Mouse (Mus musculus): ENCODE measurements around the gene Zbtb45. TPM values are rescaled to one million over a fixed set of nuclear protein-coding genes. Genes with fewer than 3 reads are reported as not detected.

The Zbtb45 gene
- total and polyA plus RNA-seq, 3 experiments, result 6.7 to 17.1 (median 9.5) TPM

GRCm38 (mm10) chr7:13006011-13006410 is 3.8 kb downstream of the Zbtb45 start:
- H3K4me2 ChIP-seq (ENCODE audit: insufficient read depth, low read depth, poor library complexity, severe bottlenecking), result no peak overlapping the region
- H3K27me3 ChIP-seq (replicated peaks), result no peaks in the 10 kb centered on the region
- no peak overlapping the region for H3K4me3 ChIP-seq (replicated peaks in 1 of 3; ENCODE audit: low read depth in 2 of 3, low read length in 2 of 3, poor library complexity in 1 of 3)
- in situ Hi-C loops (cut with MboI; ENCODE audit: low pct_ligation_motif_present, low pct_unique_long_range_greater_than_20kb, low sequenced_read_pairs) (loop anchor here (5.0 to 25.0 kb wide), 4 partner anchors 36 to 519 kb away; partner anchors contain the start of gene Zfp606), dilution Hi-C loops (cut with MboI; ENCODE audit: extremely low pct_ligation_motif_present, extremely low pct_unique_long_range_greater_than_20kb, low sequenced_read_pairs) (no loop called here)
- TF ChIP-seq ZC3H11A (IDR thresholded peaks at IDR 0.05; ENCODE audit: low read depth, low read length), result no peak
- no peak for TF ChIP-seq ZMIZ1 (IDR thresholded peaks at IDR 0.05; ENCODE audit: low read depth, low read length)
- no peak for TF ChIP-seq NELFE (IDR thresholded peaks at IDR 0.05; ENCODE audit: low read depth, low read length)
- TF ChIP-seq MYC (IDR thresholded peaks at IDR 0.05; ENCODE audit: low read depth, low read length), result no peak
- TF ChIP-seq MEF2A (IDR thresholded peaks at IDR 0.05; ENCODE audit: borderline replicate concordance, low read depth, low read length), result no peak
- no peak for TF ChIP-seq JUN (IDR thresholded peaks at IDR 0.05; ENCODE audit: insufficient read depth, low read depth, low read length)
- TF ChIP-seq SIN3A (IDR thresholded peaks at IDR 0.05; ENCODE audit: low read length), result no peak
- no peak for TF ChIP-seq MAX (IDR thresholded peaks at IDR 0.05; ENCODE audit: low read length)
- DNase-seq (ENCODE audit: extremely low read depth), result no peak
- no peak overlapping the region for H3K9ac ChIP-seq (ENCODE audit: insufficient read depth, low read depth)
- H3K9me3 ChIP-seq (replicated peaks; ENCODE audit: low read length), result no peaks in the 10 kb centered on the region
- 0 out of 2 replicates have a peak, but pooled peaks cover 3% of the 10 kb centered on the region for H3K79me2 ChIP-seq (replicated peaks; ENCODE audit: control insufficient read depth, extremely low read depth, insufficient read depth, poor library complexity, severe bottlenecking)
- H3K36me3 ChIP-seq (replicated peaks in 1 of 2; ENCODE audit: control insufficient read depth in 1 of 2, insufficient read depth in 1 of 2, low read length in 1 of 2), result peaks cover 25 to 39% of the 10 kb centered on the region in 2 experiments
- H3K4me1 ChIP-seq (ENCODE audit: control insufficient read depth in 1 of 2, insufficient read depth in 2 of 2), result peaks cover 8 to 14% of the 10 kb centered on the region in 2 experiments; a peak in 2 of 4 replicates
- H3K27ac ChIP-seq (ENCODE audit: insufficient read depth, low read depth), result no peak overlapping the region

DNA sequence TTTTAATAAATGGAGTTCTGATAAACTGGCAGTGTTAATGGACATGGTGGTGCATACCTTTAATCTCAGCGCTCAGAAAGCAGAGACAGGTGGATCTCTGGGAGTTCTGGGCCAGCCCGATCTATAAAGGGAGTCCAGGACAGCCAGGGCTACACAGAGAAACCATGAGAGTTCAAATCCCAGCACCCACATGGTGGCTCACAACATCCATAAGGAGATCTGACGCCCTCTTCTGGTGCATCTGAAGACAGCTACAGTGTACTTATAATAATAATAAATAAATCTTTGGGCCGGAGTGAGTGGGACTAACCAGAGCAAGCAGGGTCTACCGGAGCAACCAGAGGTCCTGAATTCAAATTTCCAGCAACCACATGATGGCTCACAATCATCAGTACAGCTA is 6.5 kb downstream of the Zbtb45 start:
- Histone ChIP-seq H3K4me2 (ENCODE audit: insufficient read depth, low read depth, poor library complexity, severe bottlenecking) (no peak overlapping the region), H3K27ac (ENCODE audit: insufficient read depth, low read depth) (no peak overlapping the region), H3K9me3 (replicated peaks; ENCODE audit: low read length) (no peaks in the 10 kb centered on the region), H3K4me1 (ENCODE audit: control insufficient read depth in 1 of 2, insufficient read depth in 2 of 2) (peaks cover under 1 to 4% of the 10 kb centered on the region in 2 experiments; a peak in 2 of 4 replicates), H3K4me3 (replicated peaks in 1 of 3; ENCODE audit: low read depth in 2 of 3, low read length in 2 of 3, poor library complexity in 1 of 3) (no peak overlapping the region), H3K27me3 (replicated peaks) (no peaks in the 10 kb centered on the region), H3K36me3 (replicated peaks in 1 of 2; ENCODE audit: control insufficient read depth in 1 of 2, insufficient read depth in 1 of 2, low read length in 1 of 2) (peaks cover 25 to 39% of the 10 kb centered on the region in 2 experiments), H3K9ac (ENCODE audit: insufficient read depth, low read depth) (no peak overlapping the region), H3K79me2 (replicated peaks; ENCODE audit: control insufficient read depth, extremely low read depth, insufficient read depth, poor library complexity, severe bottlenecking) (no peaks in the 10 kb centered on the region)
- TF ChIP-seq MYC (IDR thresholded peaks at IDR 0.05; ENCODE audit: low read depth, low read length) (no peak), IRF4 (IDR thresholded peaks at IDR 0.05; ENCODE audit: low read depth, low read length) (no peak), CTCF (conservative IDR thresholded peaks at IDR 0.05 in 1 of 2, IDR thresholded peaks at IDR 0.05 in 1 of 2; ENCODE audit: low read depth in 2 of 2, low read length in 2 of 2) (peak in 1 of 2 experiments; percentile 9; a peak in 1 of 4 replicates), ZNF384 (IDR thresholded peaks at IDR 0.05; ENCODE audit: low read depth, low read length) (no peak), SIN3A (IDR thresholded peaks at IDR 0.05; ENCODE audit: low read length) (no peak), USF2 (conservative IDR thresholded peaks at IDR 0.05; ENCODE audit: low read depth, low read length) (no peak), RCOR1 (conservative IDR thresholded peaks at IDR 0.05; ENCODE audit: low read depth, low read length) (no peak)
- in situ Hi-C loops (cut with MboI; ENCODE audit: low pct_ligation_motif_present, low pct_unique_long_range_greater_than_20kb, low sequenced_read_pairs) (loop anchor here (10.0 to 25.0 kb wide), 2 partner anchors 389 to 516 kb away; partner anchors contain the start of gene Zfp606), dilution Hi-C loops (cut with MboI; ENCODE audit: extremely low pct_ligation_motif_present, extremely low pct_unique_long_range_greater_than_20kb, low sequenced_read_pairs) (no loop called here)
- no peak for DNase-seq (ENCODE audit: extremely low read depth)

DNA sequence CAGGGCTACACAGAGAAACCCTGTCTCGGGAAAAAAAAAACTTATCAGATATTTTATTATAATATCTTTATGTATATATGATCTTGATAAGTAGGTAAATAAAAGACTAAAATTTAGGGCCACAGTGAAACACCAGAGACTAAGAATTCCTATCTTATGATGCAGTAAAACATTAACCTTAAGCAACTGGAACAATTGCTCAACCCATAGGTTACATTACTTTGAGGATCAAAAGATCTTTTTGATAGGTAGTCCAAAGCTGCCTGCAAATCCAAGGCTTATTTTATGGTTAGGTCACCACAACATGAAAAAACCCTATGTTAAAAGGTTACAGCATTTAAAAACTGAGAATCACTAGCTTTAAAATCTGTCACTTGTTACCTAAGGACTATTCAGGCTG is 8.2 kb downstream of the Zbtb45 start:
- Histone ChIP-seq H3K36me3 (replicated peaks in 1 of 2; ENCODE audit: control insufficient read depth in 1 of 2, insufficient read depth in 1 of 2, low read length in 1 of 2) (peaks cover 10 to 22% of the 10 kb centered on the region in 2 experiments), H3K4me3 (replicated peaks in 1 of 3; ENCODE audit: low read depth in 2 of 3, low read length in 2 of 3, poor library complexity in 1 of 3) (no peak overlapping the region), H3K4me1 (ENCODE audit: control insufficient read depth in 1 of 2, insufficient read depth in 2 of 2) (0 out of 4 replicates have a peak, but pooled peaks cover 0 to 3% of the 10 kb centered on the region in 2 experiments), H3K79me2 (replicated peaks; ENCODE audit: control insufficient read depth, extremely low read depth, insufficient read depth, poor library complexity, severe bottlenecking) (no peaks in the 10 kb centered on the region), H3K9me3 (replicated peaks; ENCODE audit: low read length) (no peaks in the 10 kb centered on the region), H3K4me2 (ENCODE audit: insufficient read depth, low read depth, poor library complexity, severe bottlenecking) (no peak overlapping the region), H3K27ac (ENCODE audit: insufficient read depth, low read depth) (no peak overlapping the region), H3K27me3 (replicated peaks) (no peaks in the 10 kb centered on the region), H3K9ac (ENCODE audit: insufficient read depth, low read depth) (no peak overlapping the region)
- in situ Hi-C loops (cut with MboI; ENCODE audit: low pct_ligation_motif_present, low pct_unique_long_range_greater_than_20kb, low sequenced_read_pairs) (loop anchor here (10.0 to 25.0 kb wide), 2 partner anchors 387 to 514 kb away; partner anchors contain the start of gene Zfp606), dilution Hi-C loops (cut with MboI; ENCODE audit: extremely low pct_ligation_motif_present, extremely low pct_unique_long_range_greater_than_20kb, low sequenced_read_pairs) (no loop called here)
- no peak for DNase-seq (ENCODE audit: extremely low read depth)
- TF ChIP-seq IRF4 (IDR thresholded peaks at IDR 0.05; ENCODE audit: low read depth, low read length), result no peak
- no peak for TF ChIP-seq MXI1 (IDR thresholded peaks at IDR 0.05; ENCODE audit: low read depth, low read length)
- TF ChIP-seq GABPA (IDR thresholded peaks at IDR 0.05; ENCODE audit: insufficient replicate concordance, low read depth, low read length), result no peak
- no peak for TF ChIP-seq PAX5 (IDR thresholded peaks at IDR 0.05; ENCODE audit: low read length)
- TF ChIP-seq JUND (conservative IDR thresholded peaks at IDR 0.05; ENCODE audit: low read depth, low read length), result no peak
- no peak for TF ChIP-seq BHLHE40 (IDR thresholded peaks at IDR 0.05; ENCODE audit: low read depth, low read length)
- TF ChIP-seq CHD2 (IDR thresholded peaks at IDR 0.05; ENCODE audit: low read length), result no peak
- no peak for TF ChIP-seq MAX (IDR thresholded peaks at IDR 0.05; ENCODE audit: low read length)
- TF ChIP-seq CHD1 (IDR thresholded peaks at IDR 0.05; ENCODE audit: low read depth, low read length), result no peak
- no peak for TF ChIP-seq CTCF (conservative IDR thresholded peaks at IDR 0.05 in 1 of 2, IDR thresholded peaks at IDR 0.05 in 1 of 2; ENCODE audit: low read depth in 2 of 2, low read length in 2 of 2)
- no peak for TF ChIP-seq KAT2A (IDR thresholded peaks at IDR 0.05; ENCODE audit: insufficient replicate concordance, low read length)
- no peak for TF ChIP-seq SMC3 (IDR thresholded peaks at IDR 0.05; ENCODE audit: low read depth, low read length)
- TF ChIP-seq NRF1 (IDR thresholded peaks at IDR 0.05; ENCODE audit: low read depth, low read length), result no peak
- TF ChIP-seq MAZ (IDR thresholded peaks at IDR 0.05; ENCODE audit: low read depth, low read length), result no peak
- no peak for TF ChIP-seq ETS1 (conservative IDR thresholded peaks at IDR 0.05; ENCODE audit: low read depth, low read length)

All from CH12.LX (cell line).